In genomic region chr5:139948552-139948951, GRCm38 (mm10) we compare ENCODE assay signal across 18 mouse cellular contexts. TPM values are rescaled to one million over a fixed set of nuclear protein-coding genes. Genes with fewer than 3 reads are reported as not detected.
DNase-seq lines count a peak whose midpoint lies in the region; ATAC-seq lines count a peak whose summit lies in the region.
"Had no signal": no experiment of that assay in that cellular context is flagged by ENCODE, and none has a peak within 500 bp of the region (broad histone marks: within the 10 kb centered on the region; RNA-seq: fewer than 3 reads in every experiment).

No protein-coding gene starts in this region.

- 0 out of 2 replicates have a peak, but pooled peaks cover 9% of the 10 kb centered on the region for H3K4me1 ChIP-seq in kidney, embryonic 14.5 days (ENCODE audit: control insufficient read depth, insufficient read depth, low read length)

- ATAC-seq in kidney, embryonic 14.5 days (ENCODE audit: low FRiP score, low TSS enrichment) = no peak
- ATAC-seq: CD4-positive, CD25-positive, alpha-beta regulatory T cell, adult 4 months; intestine, embryonic 16.5 days; lung, postnatal 0 days had no signal

- no peak overlapping the region for H3K9ac ChIP-seq in kidney, embryonic 14.5 days (ENCODE audit: low read depth, low read length)

- no peak overlapping the region for H3K4me2 ChIP-seq in kidney, embryonic 14.5 days (replicated peaks; ENCODE audit: low read depth, low read length)

- no peaks in the 10 kb centered on the region for H3K36me3 ChIP-seq in kidney, embryonic 14.5 days (ENCODE audit: control insufficient read depth, insufficient read depth, low read length)

- no peak overlapping the region for H3K27ac ChIP-seq in kidney, embryonic 14.5 days (ENCODE audit: low read depth, low read length)

- no peaks in the 10 kb centered on the region for H3K27me3 ChIP-seq in kidney, embryonic 14.5 days (ENCODE audit: control insufficient read depth, insufficient read depth, low read length)

- no peak overlapping the region for H3K4me3 ChIP-seq in kidney, embryonic 14.5 days (ENCODE audit: low read length)
- H3K4me3 ChIP-seq: erythroblast, embryonic 14.5 days; myocyte had no signal

- 91% methylated on average over 4 of the region's 4 CpGs for WGBS in kidney, embryonic 14.5 days

- no peaks in the 10 kb centered on the region for H3K9me3 ChIP-seq in kidney, embryonic 14.5 days (ENCODE audit: control insufficient read depth, low read length)

- peak; percentile 43 for DNase-seq in left cerebral cortex, postnatal 4 days
- no peak for DNase-seq in left cerebral cortex, postnatal 36 days (ENCODE audit: low spot score in 2 of 2)
- peak; percentile 88 for DNase-seq in cerebellum, adult 11 months
- peak; percentile 96 for DNase-seq in cerebellum, postnatal 25 days
- DNase-seq in layer of hippocampus, postnatal 10 days (ENCODE audit: low spot score in 2 of 2) = peak; percentile 28 to 33
- DNase-seq in MN1 (ENCODE audit: low spot score) = no peak
- DNase-seq: heart, postnatal 14 days; kidney, postnatal 10 days; right cerebral cortex, postnatal 4 days; thymus, adult 2 months had no signal

- intact Hi-C loops in left cerebral cortex, postnatal 4 days (cut with DNase I) = no loop called here
- intact Hi-C loops in left cerebral cortex, postnatal 36 days (cut with DNase I) = no loop called here

RNA-seq across cellular contexts. Expression of gene Elfn1, which starts 40.8 kb away (rescaled TPM):
- 10 to 100 TPM; 33.5 to 37.2 TPM for total RNA-seq in left cerebral cortex, postnatal 4 days (2021)
- total RNA-seq in left cerebral cortex, postnatal 36 days (2021) = 10 to 100 TPM; 32.8 to 34.6 TPM
- total RNA-seq in layer of hippocampus, postnatal 10 days (2021) = 10 to 100 TPM; 36.1 to 41.9 TPM
- 0.14 and 0.50 TPM in 2 replicates for polyA plus RNA-seq in kidney, embryonic 14.5 days (2014; fragmentation: Nextera tagmentation; extraction: Ambion mirVana)
- total RNA-seq: gastrocnemius, adult 18-20 months; liver, adult 2 months had no signal
- polyA plus RNA-seq: CD4-positive, CD25-positive, alpha-beta regulatory T cell, adult 4 months; erythroblast, embryonic 14.5 days had no signal

Comparison
In these comparisons a context has a peak if more than half of its experiments do, and no peak if none do; other contexts are left out.
1. DNase-seq: peak in left cerebral cortex, postnatal 4 days (single experiment), cerebellum, adult 11 months (single experiment), cerebellum, postnatal 25 days (2 of 2) and layer of hippocampus, postnatal 10 days (2 of 2); none in left cerebral cortex, postnatal 36 days (0 of 2) and MN1 (single experiment).